Mouse (Mus musculus) heart, adult 18-20 months (tissue): ENCODE data around the gene Adam8. TPM values are rescaled to one million over a fixed set of nuclear protein-coding genes. Genes with fewer than 3 reads are reported as not detected.

Source experiments
- DNase-seq, 2 experiments: peaks; one replicate each; pipeline ENCODE4 v3.0.0; 2021 to 2022; ENCODE audit warnings: mixed read lengths in 1 of 2
- total RNA-seq, 2 experiments: library from RNA; stranded (reverse); gene quantifications; 2 replicates each; pipeline ENCODE4 v1.2.3; 2021

Adam8 gene
- total RNA-seq, 2 experiments from 2014 or later = 0.37 to 2.1 TPM

GRCm38 (mm10) chr7:139979011-139979719 is 13.2 kb downstream of the Adam8 start:
- peak in 1 of 2 experiments; percentile 24 for DNase-seq

DNA sequence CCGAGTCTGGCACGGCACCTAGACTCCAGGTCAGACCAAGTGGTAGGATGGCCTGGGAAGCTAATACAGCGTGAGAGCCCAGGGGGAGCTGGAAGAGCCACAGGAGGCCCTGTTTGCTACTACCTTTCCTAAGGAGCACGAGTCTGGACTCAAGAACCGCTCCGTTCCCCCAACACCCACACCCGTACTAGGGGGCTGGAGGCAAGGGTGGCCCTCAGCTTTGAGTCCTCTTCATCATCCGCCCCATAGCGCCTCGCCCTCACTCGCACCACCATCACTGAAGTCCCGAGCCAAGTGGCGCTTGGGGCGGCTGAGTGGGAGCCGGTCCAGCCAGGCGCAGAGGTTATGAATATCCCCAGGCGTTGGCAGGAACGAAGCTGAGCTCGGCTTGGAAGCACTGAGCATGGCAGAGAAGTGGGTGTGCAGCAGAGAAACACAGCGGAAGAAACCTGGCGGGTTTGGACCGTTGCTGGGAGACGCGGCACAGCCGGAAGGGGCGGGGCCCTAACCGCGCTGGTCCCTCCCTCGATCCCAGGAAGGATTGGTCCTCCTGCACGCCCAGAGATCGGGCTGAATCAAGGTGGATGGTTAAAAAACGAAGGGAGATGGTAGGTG is 14.0 kb downstream of the Adam8 start, which contains the start of gene 6430531B16Rik:
Gene 6430531B16Rik, minus strand, starts transcription at position 478 of the 615 bp plus-strand sequence.
- peak; percentile 81 to 82 for DNase-seq

- DNase-seq = no peak
These were observed 16.9 kb downstream of the Adam8 start for GRCm38 (mm10) chr7:139975471-139975870.

GRCm38 (mm10) chr7:139974307-139974706 is 18.1 kb downstream of the Adam8 start:
- DNase-seq = peak in 1 of 2 experiments; percentile 34

DNA sequence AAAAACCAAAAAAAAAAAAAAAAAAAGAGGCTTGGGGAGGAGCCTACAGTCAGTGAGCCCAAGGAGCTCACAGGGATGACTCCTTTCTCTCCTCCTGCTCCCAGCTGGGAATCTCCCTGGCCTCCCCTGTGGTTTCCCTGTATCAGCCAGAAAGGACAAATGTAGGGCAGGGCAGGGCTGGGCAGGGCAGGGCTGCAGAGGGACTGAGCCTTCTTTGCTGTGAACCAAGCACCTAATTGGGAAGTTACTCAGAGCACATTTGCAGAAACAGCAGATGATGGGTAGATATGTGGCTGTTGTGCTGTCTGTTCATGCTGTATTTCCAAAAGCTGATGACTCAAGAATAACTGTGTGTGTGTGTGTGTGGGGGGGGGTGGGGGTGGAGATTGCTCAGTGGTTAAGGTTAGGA is 19.4 kb downstream of the Adam8 start:
- DNase-seq = no peak

GRCm38 (mm10) chr7:139971436-139971835 is 20.9 kb downstream of the Adam8 start:
- no peak for DNase-seq

GRCm38 (mm10) chr7:139970979-139971378 is 21.4 kb downstream of the Adam8 start:
- no peak for DNase-seq

DNA sequence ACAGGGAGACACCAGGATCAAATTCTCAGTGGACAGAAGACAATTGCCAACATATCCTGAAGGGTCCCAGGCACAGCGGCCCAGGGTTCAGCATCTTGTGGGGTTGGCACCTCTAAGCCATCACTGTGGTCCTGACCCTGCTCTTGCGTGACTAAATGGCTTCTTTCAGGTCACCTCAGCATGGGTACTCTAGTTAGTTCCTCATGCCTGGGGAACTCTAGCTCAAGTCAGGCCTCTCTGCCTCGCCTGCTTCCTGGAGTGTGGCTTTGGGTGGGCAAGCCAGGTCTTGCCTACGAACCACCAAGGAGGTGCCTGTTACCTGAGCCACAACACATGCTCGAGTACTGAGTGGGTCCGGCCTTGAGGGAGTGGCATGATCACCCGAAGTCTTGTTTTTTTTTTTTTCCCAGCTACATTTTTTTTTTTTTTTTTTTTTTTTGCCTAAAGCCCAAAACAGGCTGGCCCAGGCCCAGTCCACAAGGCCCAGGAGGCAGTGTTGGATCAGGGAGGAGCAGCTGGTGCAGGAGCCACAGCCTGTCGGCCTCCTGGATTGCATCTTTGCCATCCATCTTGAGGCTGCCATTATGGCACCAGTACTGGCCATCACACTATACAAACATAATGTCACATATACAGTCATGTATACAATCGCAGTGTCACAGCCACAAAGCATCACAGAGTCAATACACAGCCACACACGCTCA is 22.0 kb downstream of the Adam8 start:
- DNase-seq = no peak

- DNase-seq = peak; percentile 60 to 88
These were observed 22.8 kb downstream of the Adam8 start for GRCm38 (mm10) chr7:139969348-139970130.

DNA sequence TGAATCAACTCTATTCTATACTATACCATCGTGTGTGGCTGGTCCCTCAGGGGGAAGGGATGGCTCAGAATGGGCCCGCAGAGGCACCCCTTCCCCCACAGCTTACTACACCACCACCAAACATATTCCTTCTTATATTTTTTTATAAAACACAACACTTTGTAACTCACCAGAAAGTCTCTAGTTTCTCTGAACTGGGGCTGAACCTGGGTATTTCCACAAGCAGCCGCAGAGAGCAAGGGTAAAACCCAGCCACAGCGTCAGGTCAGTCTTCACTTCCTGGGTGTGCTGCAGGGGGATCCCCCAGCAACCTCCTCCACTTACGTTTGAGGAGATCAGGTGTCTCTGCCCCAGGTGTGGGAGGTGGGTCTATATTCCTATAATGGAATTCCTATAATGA is 23.9 kb downstream of the Adam8 start:
- no peak for DNase-seq

GRCm38 (mm10) chr7:139967175-139967574 is 25.2 kb downstream of the Adam8 start:
- no peak for DNase-seq

DNA sequence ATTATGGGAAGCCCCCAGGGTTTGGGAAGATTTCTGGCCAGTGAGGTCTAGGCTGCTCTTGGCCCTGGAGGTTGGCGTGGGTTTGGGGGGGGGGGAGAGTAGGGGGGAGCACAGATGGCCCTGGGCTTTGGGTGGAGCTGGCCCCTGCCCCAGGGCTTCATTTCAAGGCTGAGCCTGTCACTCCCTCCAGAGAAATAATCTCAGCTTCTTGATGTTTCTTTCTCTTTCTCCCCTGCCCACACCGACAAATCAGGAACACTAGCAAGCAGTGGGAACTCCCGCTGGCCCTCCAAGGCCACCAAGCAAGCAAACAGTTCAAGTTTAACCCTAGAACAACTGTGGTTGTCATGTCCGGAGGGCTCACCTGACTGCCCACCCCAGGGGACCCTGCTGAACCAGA is 28.5 kb downstream of the Adam8 start:
- no peak for DNase-seq

DNA sequence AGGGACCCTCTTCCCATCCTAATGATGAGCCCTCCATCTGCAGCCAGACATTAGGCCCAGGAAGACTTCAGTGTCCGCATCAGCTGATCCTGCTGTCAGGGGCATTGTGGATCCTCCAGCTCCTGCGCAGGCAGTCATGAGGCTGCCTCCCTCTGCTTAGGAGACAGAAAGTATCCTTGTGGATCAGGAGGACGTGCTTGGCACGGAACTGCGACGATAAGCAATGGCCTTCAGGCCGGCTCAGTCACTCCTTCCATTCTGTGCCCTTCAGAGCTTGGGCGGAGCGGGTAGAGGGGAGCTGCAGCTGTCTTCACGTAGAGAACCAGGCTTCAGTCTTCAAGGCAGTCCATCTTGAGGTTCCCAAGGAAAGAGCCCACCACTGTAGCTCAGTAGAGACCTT is 31.2 kb downstream of the Adam8 start:
- no peak for DNase-seq

DNA sequence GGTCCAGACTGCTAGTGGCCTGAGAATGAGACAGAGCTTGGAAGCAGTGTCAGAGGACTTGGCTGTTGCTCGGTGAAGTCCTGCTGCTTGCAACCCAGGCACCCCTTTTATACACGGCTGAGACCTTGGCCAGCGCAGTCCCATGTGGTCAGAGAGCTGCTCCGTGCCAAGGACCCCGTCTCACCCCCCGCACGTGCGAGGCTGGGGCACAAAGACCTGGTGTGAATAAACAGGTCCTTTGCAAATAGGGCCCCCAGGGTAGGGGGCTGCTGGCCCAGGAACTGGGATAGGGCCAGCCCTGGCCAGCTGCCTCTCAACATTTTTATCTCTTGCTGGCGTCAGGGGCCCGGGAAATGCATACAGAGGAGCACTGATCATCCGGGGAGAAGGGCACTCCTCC is 34.4 kb downstream of the Adam8 start:
- DNase-seq = no peak

GRCm38 (mm10) chr7:139957437-139957836 is 34.9 kb downstream of the Adam8 start:
- no peak for DNase-seq

DNA sequence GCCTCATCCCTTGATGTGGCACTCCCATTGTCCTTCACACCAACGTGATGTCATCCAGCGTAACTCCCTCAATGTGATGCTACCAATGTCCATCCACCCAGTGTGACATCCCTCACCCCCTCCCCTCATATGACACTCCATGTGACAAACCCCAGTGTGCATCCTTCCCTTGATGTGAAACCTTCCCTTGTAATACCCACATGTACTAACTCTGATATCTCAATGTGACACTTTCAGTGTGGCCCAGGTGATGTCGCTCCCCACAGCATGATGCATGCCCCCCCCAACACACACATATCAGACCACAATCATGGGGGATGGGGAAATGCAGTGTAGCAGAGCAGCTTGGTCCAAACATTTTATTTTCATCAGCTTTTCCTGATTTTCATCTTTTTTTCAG is 35.7 kb downstream of the Adam8 start:
- no peak for DNase-seq

- no peak for DNase-seq
These were observed 36.9 kb downstream of the Adam8 start for GRCm38 (mm10) chr7:139955505-139955904.

- no peak for DNase-seq
These were observed 40.2 kb downstream of the Adam8 start for GRCm38 (mm10) chr7:139951991-139952633.

GRCm38 (mm10) chr7:139951079-139951478 is 41.3 kb downstream of the Adam8 start:
- peak; percentile 32 to 54 for DNase-seq

- peak; percentile 74 to 80 for DNase-seq
These were observed 41.9 kb downstream of the Adam8 start for GRCm38 (mm10) chr7:139950283-139950971.

DNA sequence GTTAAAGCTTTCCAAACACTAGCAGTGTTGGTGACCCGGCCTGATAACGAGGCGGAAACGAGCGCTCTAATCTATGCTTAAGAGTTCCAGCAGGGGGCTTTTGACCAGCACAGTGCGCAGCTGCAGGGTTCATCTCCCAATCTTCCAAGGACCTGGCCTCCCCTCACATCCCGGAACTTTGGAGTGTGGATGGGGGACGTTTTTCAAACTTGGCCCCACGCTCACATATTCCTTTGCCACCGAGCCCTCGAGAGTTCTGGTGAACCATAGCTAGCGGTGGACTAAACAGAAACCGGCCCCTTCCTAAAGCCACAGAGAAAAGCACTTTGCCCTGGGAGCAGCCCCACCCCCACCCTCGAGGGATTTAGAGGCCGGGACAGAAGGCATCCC is 42.5 kb downstream of the Adam8 start:
- DNase-seq = peak; percentile 63 to 71
